14 mouse cellular contexts compared by ENCODE assay signal in genomic region chr4:70312170-70312569, GRCm38 (mm10).
"Had no signal": no experiment of that assay in that cellular context is flagged by ENCODE, and none has a peak within 500 bp of the region (broad histone marks: within the 10 kb centered on the region; RNA-seq: fewer than 3 reads in every experiment).

No protein-coding gene starts in this region.

- H3K4me1 ChIP-seq: liver, embryonic 13.5 days; neural tube, embryonic 12.5 days had no signal

- ATAC-seq: intestine, postnatal 0 days; lung, postnatal 0 days had no signal

- H3K27ac ChIP-seq: kidney, postnatal 0 days; liver, embryonic 13.5 days; macrophage; midbrain, embryonic 13.5 days; neural tube, embryonic 12.5 days; stomach, postnatal 0 days had no signal

- H3K4me2 ChIP-seq: liver, embryonic 13.5 days; lung, embryonic 14.5 days; midbrain, embryonic 13.5 days; neural tube, embryonic 12.5 days had no signal

- H3K9ac ChIP-seq: liver, embryonic 13.5 days; lung, embryonic 14.5 days; midbrain, embryonic 13.5 days; neural tube, embryonic 12.5 days had no signal

- H3K9me3 ChIP-seq: liver, embryonic 13.5 days; midbrain, embryonic 13.5 days; neural tube, embryonic 12.5 days had no signal

- H3K27me3 ChIP-seq: liver, embryonic 13.5 days; midbrain, embryonic 13.5 days; neural tube, embryonic 12.5 days had no signal

- H3K4me3 ChIP-seq: liver, embryonic 13.5 days; midbrain, embryonic 13.5 days; neural tube, embryonic 12.5 days had no signal

- DNase-seq: kidney, adult 2 months; kidney, postnatal 25 days; liver, embryonic 13.5 days; lung, embryonic 14.5 days; thymus, adult 2 months; thymus, postnatal 14 days; thymus, postnatal 4 days had no signal
